In the genomic region with DNA sequence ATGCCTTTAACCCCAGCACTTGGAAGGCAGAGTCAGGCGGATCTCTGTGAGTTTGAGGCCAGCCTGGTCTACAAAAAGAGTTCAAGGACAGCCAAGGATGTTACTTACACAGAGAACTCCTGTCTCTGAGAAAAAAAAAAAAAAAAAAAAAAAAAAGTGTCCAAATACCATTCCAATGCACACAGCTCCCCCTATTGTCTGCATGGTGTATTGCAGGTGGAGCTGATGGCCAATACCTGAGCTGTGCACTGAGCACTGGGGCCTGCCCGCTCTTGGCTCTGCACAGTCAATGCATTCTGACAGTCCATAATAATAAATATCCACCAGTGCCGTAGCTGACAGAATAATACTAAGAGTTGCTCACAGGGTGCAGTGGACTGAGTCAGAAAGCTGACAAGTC, we compare ENCODE assay signal across 7 mouse cellular contexts. TPM values are rescaled to one million over a fixed set of nuclear protein-coding genes. Genes with fewer than 3 reads are reported as not detected.
DNase-seq lines count a peak whose midpoint lies in the region; ATAC-seq and TF ChIP-seq lines count a peak whose summit lies in the region.

No protein-coding gene starts in this region.

- no peak overlapping the region for H3K27ac ChIP-seq in liver, embryonic 12.5 days
- no peak overlapping the region for H3K27ac ChIP-seq in limb, embryonic 11.5 days (replicated peaks; ENCODE audit: low read depth, low read length)

- H3K4me3 ChIP-seq in liver, embryonic 12.5 days = no peak overlapping the region
- H3K4me3 ChIP-seq in limb, embryonic 11.5 days (ENCODE audit: low read depth, low read length) = no peak overlapping the region

- peaks cover 35% of the 10 kb centered on the region for H3K27me3 ChIP-seq in liver, embryonic 12.5 days (replicated peaks)
- no peaks in the 10 kb centered on the region for H3K27me3 ChIP-seq in Patski
- H3K27me3 ChIP-seq in limb, embryonic 11.5 days (ENCODE audit: control insufficient read depth, insufficient read depth, low read length) = no peaks in the 10 kb centered on the region

- H3K4me2 ChIP-seq in liver, embryonic 12.5 days = no peak overlapping the region
- no peak overlapping the region for H3K4me2 ChIP-seq in limb, embryonic 11.5 days (ENCODE audit: low read depth, severe bottlenecking)

- H3K9ac ChIP-seq in liver, embryonic 12.5 days = no peak overlapping the region
- no peak overlapping the region for H3K9ac ChIP-seq in limb, embryonic 11.5 days (ENCODE audit: low read length)

- WGBS in liver, embryonic 12.5 days (ENCODE audit: insufficient replicate concordance) = 29% methylated on average over 3 of the region's 3 CpGs
- WGBS in limb, embryonic 11.5 days = 43% methylated on average over 3 of the region's 3 CpGs

- DNase-seq in liver (peak; percentile 76), Patski (ENCODE audit: low read depth, low spot score) (no peak)
- DNase-seq in cerebellum, adult 11-12 months = peak; percentile 50
- peak; percentile 31 for DNase-seq in hindlimb bud, embryonic 11.5 days (ENCODE audit: extremely low spot score, low read depth, low spot score)
- peak; percentile 82 for DNase-seq in limb, embryonic 11.5 days (ENCODE audit: low spot score)
- DNase-seq in right cerebral cortex, postnatal 36 days (ENCODE audit: low spot score in 2 of 2) = peak; percentile 48 to 61

- H3K4me1 ChIP-seq in liver, embryonic 12.5 days = peaks cover 16% of the 10 kb centered on the region
- H3K4me1 ChIP-seq in limb, embryonic 11.5 days (ENCODE audit: control insufficient read depth, insufficient read depth, low read length) = peaks cover 2% of the 10 kb centered on the region

- CTCF ChIA-PET in Patski (lab: Charles Lee) = interaction anchor here (0.8 kb wide), 1 partner anchor 13 kb away, joined by 3 read pairs; no protein-coding TSS in a partner anchor

- no peak for ATAC-seq in liver, embryonic 12.5 days
- no peak for ATAC-seq in Patski
- ATAC-seq in limb, embryonic 11.5 days (ENCODE audit: insufficient number of reproducible peaks, low FRiP score, low TSS enrichment, low read depth) = no peak

- peak; percentile 69 for TF ChIP-seq CTCF in Patski (IDR thresholded peaks at IDR 0.05)

- H3K9me3 ChIP-seq in liver, embryonic 12.5 days (replicated peaks) = no peaks in the 10 kb centered on the region
- H3K9me3 ChIP-seq in limb, embryonic 11.5 days (ENCODE audit: control insufficient read depth, low read length) = no peaks in the 10 kb centered on the region

- POLR2A ChIA-PET in Patski (lab: Charles Lee) = interaction anchor here (0.6 kb wide), 1 partner anchor 297 kb away, joined by 4 read pairs; no protein-coding TSS in a partner anchor

- in situ Hi-C loops in Patski (cut with MboI; ENCODE audit: low pct_unique_long_range_greater_than_20kb) = no loop called here

- H3K36me3 ChIP-seq in liver, embryonic 12.5 days = peaks cover 2% of the 10 kb centered on the region
- H3K36me3 ChIP-seq in limb, embryonic 11.5 days (ENCODE audit: control insufficient read depth, insufficient read depth, low read length) = no peaks in the 10 kb centered on the region; the same call in 1 of the 2 replicates

RNA-seq across cellular contexts. Expression of a gene that starts 2.2 kb away (rescaled TPM):
- not detected in 2 replicates for polyA plus RNA-seq in liver, embryonic 12.5 days (2016; fragmentation: Nextera tagmentation; extraction: Ambion mirVana)
- polyA plus RNA-seq in Patski (2021) = 3.0 TPM
- polyA plus RNA-seq in limb, embryonic 11.5 days (2014; fragmentation: Nextera tagmentation; extraction: Ambion mirVana) = 0.95 and 0.96 TPM in 2 replicates

RNA-seq across cellular contexts. Expression of a gene that starts 3.9 kb away (rescaled TPM):
- polyA plus RNA-seq in liver, embryonic 12.5 days (2016; fragmentation: Nextera tagmentation; extraction: Ambion mirVana) = 39.8 and 41.0 TPM in 2 replicates
- 43.1 TPM for polyA plus RNA-seq in Patski (2021)
- polyA plus RNA-seq in limb, embryonic 11.5 days (2014; fragmentation: Nextera tagmentation; extraction: Ambion mirVana) = 70.4 and 72.9 TPM in 2 replicates

RNA-seq across cellular contexts. Expression of a gene that starts 17.3 kb away (rescaled TPM):
- 0.37 and 0.42 TPM in 2 replicates for polyA plus RNA-seq in liver, embryonic 12.5 days (2016; fragmentation: Nextera tagmentation; extraction: Ambion mirVana)
- polyA plus RNA-seq in Patski (2021) = 15.5 TPM
- polyA plus RNA-seq in limb, embryonic 11.5 days (2014; fragmentation: Nextera tagmentation; extraction: Ambion mirVana) = 5.3 and 5.4 TPM in 2 replicates

RNA-seq across cellular contexts. Expression of a gene that starts 32.8 kb away (rescaled TPM):
- polyA plus RNA-seq in liver, embryonic 12.5 days (2016; fragmentation: Nextera tagmentation; extraction: Ambion mirVana) = 0.37 and 0.39 TPM in 2 replicates
- not detected for polyA plus RNA-seq in Patski (2021)
- not detected in 2 replicates for polyA plus RNA-seq in limb, embryonic 11.5 days (2014; fragmentation: Nextera tagmentation; extraction: Ambion mirVana)

RNA-seq across cellular contexts. Expression of a gene that starts 42.0 kb away (rescaled TPM):
- polyA plus RNA-seq in liver, embryonic 12.5 days (2016; fragmentation: Nextera tagmentation; extraction: Ambion mirVana) = 0.64 and 0.71 TPM in 2 replicates
- polyA plus RNA-seq in Patski (2021) = not detected
- polyA plus RNA-seq in limb, embryonic 11.5 days (2014; fragmentation: Nextera tagmentation; extraction: Ambion mirVana) = not detected in 2 replicates
